In genomic region chr9:70036646-70037045, GRCm38 (mm10) we compare ENCODE assay signal across 20 mouse cellular contexts. TPM values are rescaled to one million over a fixed set of nuclear protein-coding genes. Genes with fewer than 3 reads are reported as not detected.
DNase-seq lines count a peak whose midpoint lies in the region; ATAC-seq and TF ChIP-seq lines count a peak whose summit lies in the region.
"Had no signal": no experiment of that assay in that cellular context is flagged by ENCODE, and none has a peak within 500 bp of the region (broad histone marks: within the 10 kb centered on the region; RNA-seq: fewer than 3 reads in every experiment).

No protein-coding gene starts in this region.

- no peaks in the 10 kb centered on the region for H3K9me3 ChIP-seq in lung, postnatal 0 days (ENCODE audit: low read length)
- H3K9me3 ChIP-seq in intestine, postnatal 0 days (ENCODE audit: control insufficient read depth) = no peaks in the 10 kb centered on the region
- no peaks in the 10 kb centered on the region for H3K9me3 ChIP-seq in midbrain, embryonic 10.5 days (replicated peaks)
- H3K9me3 ChIP-seq: limb, embryonic 10.5 days; liver, embryonic 12.5 days; neural tube, embryonic 13.5 days had no signal

- H3K4me3 ChIP-seq in lung, postnatal 0 days (ENCODE audit: low read depth, low read length) = no peak overlapping the region
- H3K4me3 ChIP-seq in intestine, postnatal 0 days (ENCODE audit: low read depth, low read length) = no peak overlapping the region
- no peak overlapping the region for H3K4me3 ChIP-seq in thymus, adult 2 months (ENCODE audit: control insufficient read depth, insufficient read depth, low read length)
- no peak overlapping the region for H3K4me3 ChIP-seq in midbrain, embryonic 10.5 days
- H3K4me3 ChIP-seq: gastrocnemius, adult 2 months; limb, embryonic 10.5 days; liver, embryonic 12.5 days; neural tube, embryonic 13.5 days had no signal

- no peak overlapping the region for H3K4me2 ChIP-seq in lung, postnatal 0 days (replicated peaks; ENCODE audit: low read depth, low read length)
- no peak overlapping the region for H3K4me2 ChIP-seq in intestine, postnatal 0 days (replicated peaks; ENCODE audit: low read depth)
- H3K4me2 ChIP-seq: liver, embryonic 12.5 days; neural tube, embryonic 13.5 days had no signal

- TF ChIP-seq POLR2A in thymus, adult 2 months (IDR thresholded peaks at IDR 0.05; ENCODE audit: control insufficient read depth, extremely low read depth, insufficient read depth, low read length, poor library complexity) = no peak

- H3K4me1 ChIP-seq in lung, postnatal 0 days (ENCODE audit: insufficient read depth, low read depth, low read length) = no peaks in the 10 kb centered on the region
- H3K4me1 ChIP-seq in intestine, postnatal 0 days (replicated peaks; ENCODE audit: control insufficient read depth, insufficient read depth, low read length) = no peaks in the 10 kb centered on the region
- peaks cover 9% of the 10 kb centered on the region for H3K4me1 ChIP-seq in thymus, adult 2 months (replicated peaks; ENCODE audit: control insufficient read depth, insufficient read depth, low read length)
- no peaks in the 10 kb centered on the region for H3K4me1 ChIP-seq in midbrain, embryonic 10.5 days
- H3K4me1 ChIP-seq: limb, embryonic 10.5 days; liver, embryonic 12.5 days; neural tube, embryonic 13.5 days had no signal

- TF ChIP-seq CTCF in lung, postnatal 0 days (IDR thresholded peaks at IDR 0.05) = 0 out of 2 replicates have a peak, but pooled peaks have one; percentile 6
- TF ChIP-seq CTCF in intestine, postnatal 0 days (IDR thresholded peaks at IDR 0.05; ENCODE audit: low read depth) = peak; percentile 52
- TF ChIP-seq CTCF in thymus, adult 2 months (IDR thresholded peaks at IDR 0.05; ENCODE audit: borderline replicate concordance, control insufficient read depth, extremely low read depth, insufficient read depth, low read length, poor library complexity) = no peak

- no peak overlapping the region for H3K27ac ChIP-seq in lung, postnatal 0 days (ENCODE audit: low read length)
- no peak overlapping the region; the same call in 1 of the 2 replicates for H3K27ac ChIP-seq in intestine, postnatal 0 days (ENCODE audit: low read depth, low read length)
- H3K27ac ChIP-seq in thymus, adult 2 months (ENCODE audit: control insufficient read depth, insufficient read depth, low read length) = no peak overlapping the region
- no peak overlapping the region for H3K27ac ChIP-seq in midbrain, embryonic 10.5 days (replicated peaks)
- H3K27ac ChIP-seq: gastrocnemius, adult 2 months; hindbrain, postnatal 0 days; limb, embryonic 10.5 days; liver, embryonic 12.5 days; neural tube, embryonic 13.5 days had no signal

- H3K27me3 ChIP-seq in lung, postnatal 0 days (replicated peaks; ENCODE audit: insufficient read depth, low read length) = 0 out of 2 replicates have a peak, but pooled peaks cover 3% of the 10 kb centered on the region
- no peaks in the 10 kb centered on the region for H3K27me3 ChIP-seq in intestine, postnatal 0 days (replicated peaks; ENCODE audit: control insufficient read depth, insufficient read depth, low read length)
- H3K27me3 ChIP-seq in thymus, adult 2 months (ENCODE audit: control insufficient read depth, insufficient read depth, low read length) = no peaks in the 10 kb centered on the region
- H3K27me3 ChIP-seq in midbrain, embryonic 10.5 days (ENCODE audit: low read depth, poor library complexity, severe bottlenecking) = no peaks in the 10 kb centered on the region
- H3K27me3 ChIP-seq: CH12.LX; neural tube, embryonic 13.5 days had no signal

- TF ChIP-seq EP300 in lung, postnatal 0 days (IDR thresholded peaks at IDR 0.05) = no peak

- ATAC-seq in lung, postnatal 0 days = no peak
- peak; percentile 71 for ATAC-seq in intestine, postnatal 0 days
- ATAC-seq: forebrain, postnatal 0 days; hindbrain, postnatal 0 days; liver, embryonic 12.5 days had no signal

- 60% methylated on average over 4 of the region's 4 CpGs for WGBS in lung, postnatal 0 days
- 37% methylated on average over 4 of the region's 4 CpGs for WGBS in intestine, postnatal 0 days
- WGBS in thymus, adult 2 months = 74% methylated on average over 4 of the region's 4 CpGs
- 73% methylated on average over 4 of the region's 4 CpGs for WGBS in midbrain, embryonic 10.5 days

- peak; percentile 16 for DNase-seq in lung, postnatal 0 days (ENCODE audit: low spot score)
- no peak for DNase-seq in lung, adult 18-20 months
- DNase-seq in thymus, adult 2 months = peak; percentile 29
- no peak for DNase-seq in ovary, postnatal 10 days (ENCODE audit: low spot score)
- DNase-seq in right cerebral cortex, postnatal 25 days = no peak
- no peak for DNase-seq in midbrain, embryonic 10.5 days (ENCODE audit: low spot score)
- DNase-seq: cerebellum, adult 9-11 months; forebrain, postnatal 0 days; gastrocnemius, adult 2 months; heart, adult 18-20 months; kidney, adult 9 months; lung, postnatal 14 days; right cerebral cortex, postnatal 4 days had no signal

- H3K36me3 ChIP-seq in lung, postnatal 0 days (ENCODE audit: insufficient read depth, low read length) = no peaks in the 10 kb centered on the region
- no peaks in the 10 kb centered on the region for H3K36me3 ChIP-seq in intestine, postnatal 0 days (ENCODE audit: control insufficient read depth, insufficient read depth)
- no peaks in the 10 kb centered on the region for H3K36me3 ChIP-seq in thymus, adult 2 months (ENCODE audit: control insufficient read depth, insufficient read depth, low read length)
- no peaks in the 10 kb centered on the region for H3K36me3 ChIP-seq in midbrain, embryonic 10.5 days
- H3K36me3 ChIP-seq: limb, embryonic 10.5 days; liver, embryonic 12.5 days; neural tube, embryonic 13.5 days had no signal

- no peak overlapping the region for H3K9ac ChIP-seq in lung, postnatal 0 days (replicated peaks; ENCODE audit: low read depth)
- no peak overlapping the region for H3K9ac ChIP-seq in intestine, postnatal 0 days (ENCODE audit: low read depth, low read length)
- H3K9ac ChIP-seq: forebrain, postnatal 0 days; liver, embryonic 12.5 days; neural tube, embryonic 13.5 days had no signal

RNA-seq across cellular contexts. Expression of gene Gcnt3, which starts 1.2 kb away (rescaled TPM):
- polyA plus RNA-seq in lung, postnatal 0 days (2015; fragmentation: Nextera tagmentation; extraction: Ambion mirVana) = not detected in 2 replicates
- polyA plus RNA-seq in intestine, postnatal 0 days (2015; fragmentation: Nextera tagmentation; extraction: Ambion mirVana) = 11.0 and 11.1 TPM in 2 replicates
- polyA plus RNA-seq in thymus, adult 2 months (2012; rRNA removed) = 0.04 TPM in 1 of 2 replicates, not detected in the other
- polyA plus RNA-seq in midbrain, embryonic 10.5 days (2016; fragmentation: Nextera tagmentation; extraction: Ambion mirVana) = not detected in 2 replicates
- polyA plus RNA-seq: forebrain, postnatal 0 days; heart, embryonic 14.5 days; limb, embryonic 10.5 days; liver, embryonic 12.5 days; neural tube, embryonic 13.5 days had no signal

RNA-seq across cellular contexts. Expression of gene Gtf2a2, which starts 24.3 kb away (rescaled TPM):
- polyA plus RNA-seq in lung, postnatal 0 days (2015; fragmentation: Nextera tagmentation; extraction: Ambion mirVana) = 126 and 142 TPM in 2 replicates
- 127 and 128 TPM in 2 replicates for polyA plus RNA-seq in intestine, postnatal 0 days (2015; fragmentation: Nextera tagmentation; extraction: Ambion mirVana)
- 48.1 and 53.5 TPM in 2 replicates for polyA plus RNA-seq in thymus, adult 2 months (2012; rRNA removed)
- polyA plus RNA-seq in midbrain, embryonic 10.5 days (2016; fragmentation: Nextera tagmentation; extraction: Ambion mirVana) = 200 TPM in 2 replicates

RNA-seq across cellular contexts. Expression of gene Bnip2, which starts 47.4 kb away (rescaled TPM):
- 130 and 131 TPM in 2 replicates for polyA plus RNA-seq in lung, postnatal 0 days (2015; fragmentation: Nextera tagmentation; extraction: Ambion mirVana)
- polyA plus RNA-seq in intestine, postnatal 0 days (2015; fragmentation: Nextera tagmentation; extraction: Ambion mirVana) = 38.0 and 38.7 TPM in 2 replicates
- 37.6 and 47.0 TPM in 2 replicates for polyA plus RNA-seq in thymus, adult 2 months (2012; rRNA removed)
- 102 and 106 TPM in 2 replicates for polyA plus RNA-seq in midbrain, embryonic 10.5 days (2016; fragmentation: Nextera tagmentation; extraction: Ambion mirVana)

Comparison
In these comparisons a context has a peak if more than half of its experiments do, and no peak if none do; other contexts are left out.
1. DNase-seq: peak in lung, postnatal 0 days (single experiment) and thymus, adult 2 months (single experiment); none in lung, adult 18-20 months (0 of 2), ovary, postnatal 10 days (single experiment), right cerebral cortex, postnatal 25 days (single experiment) and midbrain, embryonic 10.5 days (single experiment).
2. RNA of gene Gcnt3, which starts 1.2 kb away (polyA plus RNA-seq): 11.0 to 11.1 TPM in intestine, postnatal 0 days; 0.04 TPM in thymus, adult 2 months, not detected in lung, postnatal 0 days and not detected in midbrain, embryonic 10.5 days; every median in the first group is over 10 times any median in the second.